Mouse (Mus musculus): Measurements from ENCODE around the gene Lrrk1.

DNA sequence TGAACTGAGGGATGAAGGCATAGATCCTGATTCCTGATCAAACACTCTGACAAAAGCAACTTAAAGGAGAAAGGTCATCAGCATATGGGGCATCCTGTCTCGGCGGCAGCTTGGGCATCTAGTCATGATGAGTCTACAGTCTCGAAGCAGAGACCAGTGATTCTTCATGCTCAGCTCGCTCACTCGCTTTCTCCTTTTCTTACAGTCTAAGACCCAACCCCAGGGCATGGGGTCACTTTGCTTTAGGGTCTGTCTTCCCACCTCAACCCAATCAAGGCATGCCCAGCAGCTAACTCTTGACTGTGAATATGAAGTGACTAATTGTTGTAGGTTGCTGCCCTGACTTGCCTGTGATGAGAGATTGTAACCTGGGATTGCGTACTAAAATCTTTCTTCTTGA lies 163.6 kb downstream of the Lrrk1 start:
- TF ChIP-seq CTCF (IDR thresholded peaks at IDR 0.05; ENCODE audit: low read depth) (no peak), EP300 (IDR thresholded peaks at IDR 0.05; ENCODE audit: low read depth) (no peak)

Data from liver, embryonic 14.5 days (tissue).